Mouse (Mus musculus) induced T-regulatory cell, adult 2 months (primary cell): Measurements from ENCODE around the gene Zfp644.
A peak's percentile ranks its signal among the peaks of the same experiment; 100 is the strongest.

ENCODE experiments used
- DNase-seq: peaks from one replicate; pipeline ENCODE4 v3.0.0-alpha.2; 2012; ENCODE audit warnings: low read depth

Zfp644 gene

DNA sequence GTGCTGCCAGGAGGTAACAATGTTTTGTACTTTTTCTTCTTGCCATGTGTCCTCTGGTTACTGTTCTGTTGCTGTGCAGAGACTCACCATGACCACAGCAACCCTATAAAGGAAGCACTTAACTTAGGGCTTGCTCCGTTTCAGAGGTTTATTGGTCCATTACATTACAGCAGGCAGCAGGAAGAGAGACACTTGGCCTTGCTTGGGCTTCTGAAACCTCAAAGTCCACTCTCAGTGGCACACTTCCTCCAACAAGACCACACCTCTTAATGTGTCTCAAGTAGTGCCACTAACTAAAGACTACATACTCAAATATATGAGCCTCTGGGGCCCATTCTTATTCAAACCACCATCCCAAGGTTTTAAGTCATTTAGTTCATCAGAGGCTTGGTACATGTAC lies 36.2 kb downstream of the Zfp644 start:
- no peak for DNase-seq

DNA sequence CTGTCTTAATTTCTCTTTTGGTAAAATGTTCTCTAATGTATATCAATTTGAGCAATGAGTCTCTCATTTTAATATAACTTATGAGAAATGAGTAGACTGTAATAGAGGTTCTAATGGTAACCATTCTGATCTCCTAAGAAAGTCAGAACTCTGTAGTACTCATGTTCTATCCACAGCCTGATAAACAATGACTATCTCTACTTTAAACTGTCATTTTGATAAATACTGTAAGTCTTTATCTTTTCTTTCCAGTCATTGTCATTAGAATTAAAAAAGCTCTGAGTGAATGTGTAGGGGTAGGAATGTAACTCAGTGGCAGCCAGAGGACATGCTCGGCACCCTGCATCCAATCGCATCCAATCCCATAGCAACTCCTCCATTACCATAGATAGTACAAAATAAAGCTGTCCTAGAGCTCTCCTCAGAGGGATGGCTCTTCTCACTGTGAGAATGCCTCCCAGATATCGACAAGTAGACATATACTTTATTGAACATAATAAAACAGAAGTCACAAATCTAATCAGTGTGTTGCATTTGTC lies 44.2 kb downstream of the Zfp644 start:
- no peak for DNase-seq

DNA sequence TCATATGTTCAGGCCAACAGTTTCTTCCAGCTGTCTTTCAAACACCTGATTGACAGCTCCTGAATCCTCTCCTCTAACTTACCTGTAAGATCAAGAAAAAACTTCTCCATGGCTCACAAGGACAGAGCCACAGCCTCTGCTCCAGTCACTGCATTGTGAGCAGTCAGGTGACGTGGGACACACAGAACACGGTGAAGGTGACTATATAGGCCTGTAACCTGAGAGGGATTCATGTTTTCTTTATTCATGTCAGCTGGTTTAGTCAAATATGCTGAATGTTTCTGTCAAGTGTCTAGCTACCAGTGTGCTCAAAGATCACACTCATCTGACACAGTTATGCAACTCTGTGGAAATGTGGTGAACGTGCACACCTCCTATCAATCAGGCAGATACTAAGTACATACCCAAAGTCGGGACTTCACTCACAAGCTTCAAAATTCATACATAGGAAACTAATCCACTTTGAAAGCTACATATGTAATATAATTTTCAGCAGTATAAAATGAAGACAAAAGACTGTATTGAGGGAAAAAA lies 44.8 kb downstream of the Zfp644 start:
- DNase-seq: no peak

DNA sequence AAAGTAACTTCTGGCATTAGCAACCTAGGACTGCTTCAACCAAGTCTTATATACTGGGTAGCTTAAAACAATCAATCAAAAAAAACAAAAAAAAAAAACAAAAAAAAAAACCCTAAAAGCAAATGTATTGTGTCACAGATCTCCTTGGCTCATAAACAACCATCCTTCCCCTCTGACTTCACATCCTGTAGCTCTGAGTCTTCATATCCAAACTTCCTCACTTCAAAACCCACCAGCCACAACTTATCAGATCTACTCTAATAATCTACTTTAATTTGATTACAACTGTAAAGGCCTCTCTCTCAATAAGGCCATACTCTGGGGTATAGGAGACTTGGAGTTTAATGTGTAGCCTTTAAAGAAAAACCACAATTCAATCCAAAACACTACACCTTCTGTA lies 47.1 kb downstream of the Zfp644 start:
- DNase-seq: peak; percentile 15

DNA sequence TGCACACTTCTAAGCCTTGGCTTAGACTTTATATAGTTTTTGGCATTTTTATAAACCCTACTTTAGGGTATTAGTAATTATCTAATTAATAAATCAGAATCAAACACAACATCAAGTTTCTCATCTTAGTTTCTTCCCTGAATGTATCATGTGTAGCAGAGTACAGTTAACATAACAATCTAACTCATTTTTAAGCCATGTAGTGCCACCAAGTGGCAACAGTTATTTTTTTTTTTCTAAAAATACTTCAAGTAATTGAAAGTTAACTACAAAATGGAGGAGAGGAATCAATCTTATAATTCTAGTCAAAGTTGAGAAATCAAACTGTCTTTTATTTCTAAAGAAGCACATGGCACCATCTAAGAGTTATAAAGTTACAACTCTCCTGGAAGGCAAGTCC lies 47.6 kb downstream of the Zfp644 start:
- peak; percentile 44 for DNase-seq

DNA sequence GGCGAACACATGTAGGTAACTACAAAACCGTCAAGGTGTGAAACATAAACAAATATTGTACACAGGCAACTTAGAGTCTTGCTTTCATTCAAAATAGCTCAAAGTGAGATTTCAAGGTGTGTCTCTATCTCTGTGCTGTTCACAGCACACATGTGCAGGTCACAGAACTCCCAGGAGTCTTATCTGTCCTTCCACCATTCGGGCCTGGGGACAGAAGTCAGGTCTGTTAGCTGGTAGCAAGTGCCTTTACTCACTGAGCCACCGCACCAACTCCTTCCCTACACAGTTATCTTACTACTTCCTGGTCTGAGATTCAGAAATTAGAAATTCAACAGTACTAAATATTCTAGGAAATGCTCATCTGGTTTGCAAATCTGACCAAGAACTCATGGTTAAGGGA lies 53.7 kb downstream of the Zfp644 start:
- no peak for DNase-seq

DNA sequence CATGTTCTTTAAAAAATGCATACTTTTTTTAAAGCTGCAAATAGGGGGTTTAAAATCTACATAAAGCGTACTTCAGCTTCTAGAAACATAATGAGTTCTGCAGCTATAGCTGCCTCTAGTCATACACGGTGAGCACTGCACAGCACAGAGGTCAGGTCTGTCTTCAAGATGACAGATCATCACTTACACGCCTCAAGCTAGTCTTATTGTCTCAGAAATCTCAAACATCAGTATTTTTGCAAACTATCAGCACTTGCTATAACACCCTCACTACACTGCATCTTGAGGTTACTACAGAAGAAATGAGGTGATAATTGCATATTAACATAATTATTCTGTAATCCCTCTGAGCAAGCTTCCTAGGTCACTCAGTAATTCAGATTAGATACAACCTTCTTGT lies 55.2 kb downstream of the Zfp644 start:
- no peak for DNase-seq

DNA sequence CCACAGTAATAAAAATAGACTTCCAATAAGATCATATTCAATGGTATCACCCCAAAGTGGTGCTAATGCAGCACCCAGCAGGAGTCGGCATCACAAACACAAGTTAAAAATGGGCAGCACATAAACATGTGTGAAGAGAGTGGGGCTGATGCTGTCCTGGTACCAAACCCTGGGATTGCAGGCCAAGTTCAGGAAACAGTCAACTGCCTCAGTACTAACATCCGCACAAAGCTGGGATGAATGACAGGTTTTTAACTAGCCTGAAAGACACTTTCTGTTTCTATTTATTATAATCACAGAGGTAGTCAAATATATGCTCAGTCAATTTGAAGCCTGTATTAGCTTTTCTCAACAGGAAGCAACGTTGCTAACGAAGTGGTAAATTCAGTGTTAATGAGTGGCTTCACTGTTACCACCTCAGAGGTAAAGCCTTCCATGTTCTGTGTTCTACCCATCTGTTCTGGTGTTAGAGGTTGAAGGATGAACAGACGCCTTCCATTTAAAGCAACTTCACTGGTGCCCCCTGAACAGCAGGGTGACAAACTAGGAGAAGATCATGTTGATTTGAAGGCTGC lies 56.8 kb downstream of the Zfp644 start:
- peak; percentile 23 for DNase-seq

DNA sequence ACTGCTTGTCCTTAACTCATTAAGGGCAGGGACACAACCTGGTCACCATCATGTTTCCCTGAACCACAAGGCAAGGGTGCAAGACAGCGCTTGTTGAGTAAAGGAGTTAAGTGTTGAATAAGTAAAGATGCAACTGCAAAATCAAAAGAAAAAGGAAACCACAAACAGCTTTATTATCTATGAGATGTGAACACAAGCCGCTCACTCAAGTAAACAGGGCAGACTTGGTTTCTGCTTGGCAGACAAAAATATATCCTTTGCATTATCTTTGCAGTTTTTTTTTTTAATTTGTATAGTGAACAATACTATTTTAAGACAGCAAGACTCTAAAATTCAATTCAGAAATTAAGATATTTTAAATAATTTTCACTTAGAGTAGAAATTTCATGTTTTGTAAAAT lies 57.5 kb downstream of the Zfp644 start:
- DNase-seq: peak; percentile 21

DNA sequence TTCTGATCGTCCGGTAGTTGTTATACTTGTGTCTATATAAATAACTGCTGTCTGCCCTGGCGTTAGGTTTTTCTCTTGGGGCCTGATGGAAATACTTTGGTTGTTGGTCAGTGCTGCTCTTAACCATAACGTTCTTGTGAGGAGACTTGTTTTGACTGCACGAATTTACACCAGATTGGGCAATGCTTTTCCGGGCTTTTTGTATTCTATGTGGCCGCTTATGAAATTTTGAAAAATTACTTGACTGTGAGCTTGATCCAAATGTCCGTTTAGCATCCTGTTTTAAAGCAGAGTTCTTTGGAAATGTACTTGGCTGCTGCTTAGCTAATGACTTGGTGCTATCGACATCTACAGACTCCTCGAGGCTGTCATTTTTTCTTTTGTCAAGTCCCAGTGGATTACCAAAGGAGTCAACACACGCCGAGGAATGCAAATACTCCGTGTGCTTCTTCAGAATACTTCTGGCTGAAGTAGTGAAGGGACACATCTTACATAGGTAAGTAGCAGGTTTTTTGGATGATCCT lies 60.6 kb downstream of the Zfp644 start:
- DNase-seq: no peak

DNA sequence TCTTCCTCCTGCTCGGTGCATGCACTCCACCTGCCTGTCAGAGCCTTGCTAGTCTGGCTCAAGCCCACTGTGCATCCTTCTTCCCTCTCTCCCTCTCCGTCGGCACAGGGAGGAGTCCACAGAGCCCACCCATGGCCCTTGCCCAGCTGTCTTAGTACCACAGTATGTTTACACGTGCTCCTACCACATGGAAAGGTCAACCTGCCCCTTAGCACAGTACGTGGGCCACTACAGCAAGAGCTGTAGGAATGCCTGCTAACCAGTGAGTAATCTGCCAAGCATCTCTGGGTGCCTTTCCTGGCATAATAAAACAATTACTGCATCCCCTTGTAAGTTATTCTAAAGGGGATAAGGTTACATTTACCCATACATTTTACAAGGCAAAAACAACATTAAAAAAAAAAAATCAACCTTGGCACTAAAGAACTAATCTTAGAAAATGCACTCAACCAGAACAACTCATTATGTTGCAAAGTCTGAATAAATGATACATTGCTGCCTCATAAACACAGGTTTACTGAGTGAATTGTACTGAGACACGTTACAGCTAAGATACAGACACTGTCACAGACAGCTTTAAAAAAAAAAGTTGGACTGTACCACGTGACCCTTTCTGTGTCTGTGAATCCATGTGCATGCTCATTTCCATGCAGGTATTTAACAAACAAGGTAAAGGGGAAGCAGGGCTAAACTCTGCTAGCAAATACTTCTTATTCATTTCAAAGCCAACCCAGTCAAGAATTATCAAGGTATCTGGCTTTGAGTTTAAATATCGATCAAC lies 68.5 kb downstream of the Zfp644 start:
- no peak for DNase-seq

DNA sequence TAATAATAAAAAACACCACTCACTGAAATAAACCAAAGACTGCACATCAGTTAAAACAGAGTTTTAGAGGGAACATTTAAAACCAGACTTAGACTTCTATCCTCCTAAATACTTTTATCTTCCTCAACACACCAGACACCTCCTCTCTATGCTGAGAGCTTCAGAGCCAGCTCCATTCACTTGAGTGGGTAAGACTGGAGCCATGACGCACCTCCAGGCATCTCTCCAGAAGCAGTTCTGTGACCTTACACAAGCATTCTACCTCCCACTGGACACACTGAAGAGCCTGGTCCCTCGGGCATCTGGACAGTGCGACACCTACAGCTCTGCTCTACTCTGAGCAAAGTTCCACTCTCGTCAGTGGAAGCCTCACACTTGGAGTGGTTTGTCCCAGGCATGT lies 73.8 kb downstream of the Zfp644 start:
- DNase-seq: no peak

DNA sequence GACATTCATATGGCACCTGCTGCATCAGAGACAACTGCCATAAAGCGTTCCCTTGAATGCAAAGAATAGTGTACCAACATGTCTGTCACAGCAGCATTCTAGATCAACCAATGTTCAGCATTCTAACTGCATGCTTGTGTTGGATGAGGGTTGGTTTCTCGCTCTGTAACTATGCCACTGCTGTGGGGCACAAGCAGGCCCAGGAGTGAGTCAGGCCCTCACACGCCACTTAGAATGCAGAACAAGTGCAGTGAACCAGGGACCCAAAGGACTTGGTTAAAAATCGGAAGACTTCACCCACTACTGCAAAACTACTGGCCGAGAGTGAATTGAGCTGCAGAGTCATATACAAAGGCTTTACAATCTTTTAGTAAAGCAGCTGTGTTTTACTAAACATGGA lies 74.9 kb downstream of the Zfp644 start:
- no peak for DNase-seq

DNA sequence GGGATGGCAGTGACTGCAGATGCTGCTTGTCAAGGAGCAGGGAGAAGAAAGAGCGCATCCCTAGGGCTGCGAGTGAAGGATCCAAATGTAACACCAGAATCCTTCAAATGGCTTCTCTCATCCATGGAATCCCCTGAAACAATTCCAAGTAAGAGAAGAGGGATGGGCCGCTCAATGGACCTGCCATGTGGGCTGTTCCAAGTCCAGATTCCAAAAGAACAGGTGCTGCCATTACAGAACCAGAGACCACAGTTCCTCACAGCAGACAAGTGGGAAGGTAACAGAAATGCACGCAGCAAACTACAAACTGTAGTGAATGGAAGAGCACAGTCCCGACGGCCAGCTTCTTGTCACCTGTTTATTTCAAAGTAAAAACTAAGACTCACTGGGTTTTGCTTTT lies 76.6 kb downstream of the Zfp644 start:
- no peak for DNase-seq

DNA sequence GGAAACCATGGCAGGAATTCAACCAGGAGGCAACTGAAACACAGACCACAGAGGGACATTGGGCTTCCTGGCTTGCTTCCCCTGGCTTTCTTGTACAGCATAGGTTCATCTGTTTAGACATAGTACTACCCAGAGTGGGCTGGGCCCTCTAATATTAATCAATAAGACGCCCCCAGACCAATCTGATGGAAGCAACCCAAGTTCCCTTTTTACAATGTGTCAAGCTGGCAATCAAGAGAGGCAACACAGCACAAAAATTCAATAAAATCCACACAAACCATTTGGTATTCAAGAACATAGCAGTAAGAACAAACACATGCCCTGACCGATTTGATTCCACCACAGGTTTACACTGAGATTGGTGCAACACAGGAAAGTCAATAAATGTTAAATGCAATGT lies 82.1 kb downstream of the Zfp644 start:
- DNase-seq: no peak

DNA sequence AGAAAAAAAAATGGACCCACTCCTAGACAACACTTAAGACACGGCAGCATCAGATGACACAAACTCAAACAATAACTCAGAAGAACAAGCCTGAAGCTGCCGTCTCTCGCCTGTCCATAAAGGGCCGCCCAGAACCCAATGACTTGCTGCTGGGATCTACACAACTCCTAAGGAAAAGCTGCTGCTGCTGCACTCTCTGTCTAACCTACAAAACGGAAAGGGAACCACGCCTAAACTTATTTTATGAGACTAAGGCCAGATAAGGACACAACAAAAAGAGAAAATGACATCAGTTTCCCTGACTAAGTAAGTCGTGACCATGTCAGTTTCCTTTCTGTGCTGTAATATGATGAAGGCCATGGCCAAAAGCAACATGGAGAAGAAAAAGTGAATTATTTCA lies 82.5 kb downstream of the Zfp644 start:
- DNase-seq: no peak

DNA sequence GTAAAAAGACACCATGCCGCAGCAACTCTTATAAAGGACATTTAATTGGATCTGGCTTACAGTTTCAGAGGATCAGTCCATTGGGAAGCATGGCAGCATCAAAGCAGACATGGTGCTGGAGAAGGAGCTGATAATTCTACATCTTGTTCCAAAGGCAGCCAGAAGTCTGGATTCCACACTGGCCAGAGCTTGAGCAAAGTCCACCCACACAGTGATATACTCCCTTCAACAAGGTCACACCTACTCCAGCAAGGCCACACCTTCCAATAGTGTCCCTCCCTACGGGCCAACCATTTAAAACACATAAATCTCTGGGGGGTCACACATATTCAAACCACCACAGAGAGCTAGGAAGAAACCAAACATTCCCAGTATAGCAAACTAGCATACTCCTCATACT lies 84.9 kb downstream of the Zfp644 start:
- DNase-seq: no peak

DNA sequence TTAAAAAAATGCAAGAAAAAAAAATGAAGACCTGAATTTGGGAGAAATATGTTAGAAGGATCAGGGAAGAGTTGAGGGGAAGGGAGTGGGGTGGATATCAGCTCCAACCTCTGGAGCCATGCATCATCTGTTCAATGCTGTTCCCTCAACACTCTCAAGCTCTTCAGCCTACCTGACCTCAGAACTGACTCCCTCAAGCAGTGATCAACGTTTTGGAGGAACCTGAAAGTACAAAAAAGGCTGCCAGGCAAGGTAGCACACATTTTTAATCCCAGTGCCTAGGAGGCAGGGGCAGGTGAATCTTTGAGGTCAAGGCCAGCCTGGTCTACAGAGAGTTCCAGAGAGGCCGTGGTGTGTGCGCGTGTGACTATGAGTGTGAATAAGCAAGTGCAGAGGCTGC lies 88.3 kb downstream of the Zfp644 start, which contains the start of gene Gm17304:
Gene Gm17304, plus strand, starts transcription at position 301 of the 400 bp plus-strand sequence.
- DNase-seq: no peak

DNA sequence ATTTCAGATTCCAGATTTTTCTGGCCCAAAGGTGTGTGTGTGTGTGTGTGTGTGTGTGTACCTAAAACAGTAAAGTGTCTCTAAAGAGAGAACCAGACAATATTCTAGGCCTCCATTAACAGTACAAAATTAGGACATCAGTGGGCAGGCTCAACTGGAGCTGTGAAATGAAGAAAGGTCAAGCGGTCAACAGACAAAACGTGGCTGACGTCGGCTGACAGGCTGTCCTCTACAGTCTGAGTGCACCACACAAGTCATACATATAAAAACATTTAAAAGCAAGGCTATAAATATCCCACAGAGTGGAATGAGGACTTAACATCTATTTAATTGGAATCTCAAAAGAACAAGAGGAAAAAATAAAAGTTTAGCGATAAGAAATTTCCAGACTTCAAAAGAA lies 90.0 kb downstream of the Zfp644 start:
- DNase-seq: no peak

DNA sequence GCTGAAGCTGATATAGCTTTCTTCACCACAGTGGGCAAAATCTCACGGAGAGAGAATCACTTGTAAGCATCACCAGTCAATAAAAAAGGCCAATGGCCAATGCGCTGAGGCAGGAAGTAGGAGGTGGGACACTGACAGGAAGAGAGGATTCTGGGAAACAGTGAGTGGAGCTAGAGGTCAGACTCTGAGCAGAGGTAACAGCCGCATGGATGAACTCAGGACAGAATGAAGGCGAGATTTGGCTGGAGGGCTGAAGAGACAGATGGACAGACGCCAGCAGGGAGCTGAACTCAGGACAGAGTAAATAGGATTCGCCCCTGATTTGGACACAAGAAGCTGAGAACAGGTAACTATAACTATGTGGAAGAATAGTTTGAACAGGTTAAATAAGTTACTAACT lies 92.0 kb downstream of the Zfp644 start:
- DNase-seq: no peak

DNA sequence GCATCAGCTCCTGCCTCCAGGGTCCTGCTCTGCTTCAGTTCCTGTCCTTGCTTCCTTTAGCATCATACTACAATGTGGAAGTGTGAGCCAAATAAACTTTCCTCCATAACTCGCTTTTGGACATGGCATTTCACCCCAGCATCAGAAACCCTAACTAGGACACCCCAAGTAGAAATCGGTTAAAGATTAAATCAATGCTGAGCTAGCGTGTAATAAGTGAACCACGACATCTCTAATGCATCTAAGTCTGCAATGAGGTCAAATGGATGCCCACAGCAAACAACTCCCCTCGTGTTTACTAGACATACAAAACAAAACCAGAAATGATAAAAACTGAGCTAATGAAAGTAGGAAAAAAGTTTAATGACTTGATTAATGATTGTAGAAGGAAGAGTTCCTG lies 92.7 kb downstream of the Zfp644 start:
- DNase-seq: no peak

DNA sequence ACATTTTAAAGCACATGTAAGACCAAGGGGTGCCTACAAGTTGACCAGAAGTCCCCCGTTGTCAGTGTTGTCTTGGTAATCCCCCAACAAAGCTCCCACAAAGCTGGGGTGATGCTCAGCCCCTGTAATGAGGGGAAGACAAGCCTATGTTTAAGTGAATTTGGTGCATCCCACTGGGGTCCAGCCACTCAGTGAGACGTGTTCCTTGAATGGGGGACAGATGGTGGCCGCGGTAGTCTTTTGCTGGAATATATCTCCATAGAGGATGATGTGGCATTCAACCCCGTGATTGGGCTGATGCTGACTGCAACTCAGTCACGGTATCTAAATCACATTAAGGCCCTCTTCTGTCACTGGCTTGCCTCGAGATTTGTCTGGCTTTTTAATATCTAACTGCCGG lies 97.6 kb downstream of the Zfp644 start:
- no peak for DNase-seq

DNA sequence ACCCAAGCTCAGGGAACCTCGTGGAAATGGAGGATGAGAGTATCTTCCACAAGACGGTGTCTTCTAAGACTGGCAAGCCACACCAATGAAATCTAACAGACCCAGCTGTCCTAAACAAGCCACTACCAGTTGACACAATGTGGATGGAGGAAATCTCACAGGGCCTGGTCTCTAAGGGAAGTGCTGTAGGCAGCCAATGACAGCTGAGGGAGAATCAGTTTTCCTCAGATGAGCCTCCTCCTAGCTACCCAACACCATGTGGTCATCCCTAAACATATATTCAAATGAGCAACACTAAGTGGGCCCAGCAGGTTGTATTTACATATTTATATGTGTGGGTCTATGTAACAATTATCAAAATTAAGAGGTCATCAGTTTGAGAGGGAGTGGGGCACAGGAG lies 99.6 kb downstream of the Zfp644 start:
- no peak for DNase-seq
